Mouse (Mus musculus): Measurements from ENCODE around the gene Cnot6l.

DNA sequence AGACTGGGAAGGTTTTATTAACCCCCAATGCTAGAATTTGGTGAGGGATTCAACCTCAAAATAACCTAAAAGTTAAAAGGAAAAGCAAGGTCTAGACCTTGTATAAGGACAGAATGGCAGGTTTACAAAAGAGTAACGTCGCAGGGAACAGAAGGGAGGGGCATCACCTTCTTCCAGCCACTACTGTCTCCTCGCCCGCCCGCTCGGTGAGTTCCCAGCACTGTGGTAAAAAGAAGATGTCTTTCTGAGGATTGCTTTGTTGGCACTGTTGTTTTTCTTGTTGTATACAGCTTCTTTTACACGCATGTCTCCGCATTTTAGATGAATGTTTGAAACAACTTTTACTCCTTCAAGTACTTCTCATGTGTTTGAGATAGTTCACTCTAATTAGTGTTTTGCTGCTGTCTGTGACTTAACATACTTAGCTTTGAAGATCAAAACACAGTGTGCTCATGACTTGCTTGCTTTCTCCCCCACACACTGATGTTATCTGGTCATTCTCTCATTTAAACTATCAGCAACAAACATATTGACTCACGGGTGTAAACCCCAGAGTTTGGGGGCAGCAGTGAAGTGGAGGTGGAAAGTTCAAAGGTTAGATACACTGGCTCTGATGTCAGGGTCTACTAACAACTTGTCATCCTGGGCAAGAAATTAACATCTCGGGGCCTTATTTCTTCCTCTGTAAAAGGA, 37.6 kb upstream of the Cnot6l start:
- TF ChIP-seq CTCF (IDR thresholded peaks at IDR 0.05; ENCODE audit: control insufficient read depth, insufficient read depth, insufficient replicate concordance, low read depth, low read length) (no peak), POLR2A (IDR thresholded peaks at IDR 0.05; ENCODE audit: control insufficient read depth, low read depth, low read length) (no peak)
